Mouse (Mus musculus): ENCODE measurements around the gene Slc35e2. TPM values are rescaled to one million over a fixed set of nuclear protein-coding genes. Genes with fewer than 3 reads are reported as not detected.

The Slc35e2 gene
- 2.0 and 2.4 TPM in 2 replicates for polyA plus RNA-seq (2012; ENCODE audit: low replicate concordance)

DNA sequence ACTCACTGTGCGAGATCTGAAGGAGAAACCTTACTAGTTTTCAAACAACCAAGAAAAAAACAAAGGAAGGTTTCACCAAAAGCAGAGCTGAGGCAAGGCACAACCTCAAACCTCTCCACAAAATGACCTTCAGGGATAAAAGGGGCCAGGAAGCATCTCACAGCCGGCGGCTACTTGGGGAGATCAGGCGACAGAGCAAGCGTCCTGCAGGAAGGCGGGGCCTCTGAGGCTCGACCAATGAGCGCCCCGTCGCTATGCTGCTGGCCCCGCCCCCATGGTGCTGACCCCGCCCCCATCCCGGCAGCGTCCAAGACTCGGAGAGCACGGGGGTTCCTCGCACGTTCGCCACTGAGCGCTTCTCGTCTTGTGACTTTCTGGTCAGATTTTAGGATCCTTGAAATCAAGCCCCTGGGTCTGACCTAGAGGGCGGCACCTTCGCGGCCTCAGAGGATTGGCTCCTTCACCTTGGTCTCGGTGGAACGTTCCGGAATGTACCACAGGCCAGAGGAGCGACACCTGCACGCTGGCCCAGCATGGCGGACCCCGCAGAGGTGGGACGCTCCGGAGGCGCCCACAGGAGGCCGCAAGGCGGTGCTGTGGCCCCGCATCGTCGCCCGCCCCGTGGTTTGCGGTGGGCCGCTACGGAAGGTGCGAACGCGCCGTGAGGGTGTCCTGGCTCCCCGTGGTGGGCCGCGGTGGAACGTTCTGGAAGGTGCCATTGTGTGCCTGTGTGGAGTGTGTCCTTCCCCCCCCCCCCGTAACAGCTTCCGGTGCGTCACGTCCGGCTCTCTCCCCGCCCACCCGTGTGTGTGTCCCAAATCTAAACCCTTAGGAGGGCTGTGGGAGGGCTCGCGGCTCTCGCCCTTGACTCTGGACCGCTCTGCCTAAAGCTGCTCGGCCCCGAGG lies at the start of gene Slc35e2:
Slc35e2 (plus strand) TSS at position 326 of the 906 bp plus-strand sequence.

DNA sequence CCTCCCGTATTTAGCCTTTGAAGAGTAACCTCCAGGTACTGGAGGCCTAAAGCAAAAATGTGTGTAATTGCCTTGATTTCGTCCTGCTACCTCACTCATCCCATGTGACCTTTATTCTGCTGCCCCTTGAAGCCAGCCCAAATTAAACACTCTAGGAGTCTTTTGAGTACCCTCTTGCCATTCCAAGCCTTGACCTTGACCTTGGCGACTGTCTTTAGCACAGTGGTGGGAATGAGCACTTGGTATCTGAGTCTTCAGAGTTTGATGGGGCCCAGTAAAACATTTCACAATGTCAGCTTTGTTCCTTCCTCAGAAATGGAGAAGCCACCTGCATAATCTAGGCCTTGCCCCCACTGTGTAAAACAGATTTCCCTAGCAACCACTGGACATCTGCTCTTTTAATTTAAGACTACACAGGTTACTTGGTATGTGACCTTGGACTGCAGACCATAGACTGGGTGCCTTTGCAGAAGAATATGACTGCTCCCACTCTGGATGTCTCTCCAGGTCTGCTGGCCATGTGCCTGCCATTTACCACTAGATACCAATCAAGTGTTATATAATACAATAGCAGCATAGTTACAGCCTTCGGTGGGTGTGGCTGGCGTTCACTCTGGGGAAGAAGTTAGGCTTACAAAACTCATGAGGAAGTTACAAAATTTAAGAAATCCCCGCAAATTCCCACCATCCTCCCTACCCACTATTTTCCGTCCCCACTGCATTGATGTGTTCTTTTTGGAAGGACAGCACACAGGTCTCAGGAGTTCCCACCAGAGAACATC lies 39.4 kb upstream of the Slc35e2 start, which contains the start of gene Nadk:
Nadk (plus strand) TSS at position 718 of the 782 bp plus-strand sequence.

DNA sequence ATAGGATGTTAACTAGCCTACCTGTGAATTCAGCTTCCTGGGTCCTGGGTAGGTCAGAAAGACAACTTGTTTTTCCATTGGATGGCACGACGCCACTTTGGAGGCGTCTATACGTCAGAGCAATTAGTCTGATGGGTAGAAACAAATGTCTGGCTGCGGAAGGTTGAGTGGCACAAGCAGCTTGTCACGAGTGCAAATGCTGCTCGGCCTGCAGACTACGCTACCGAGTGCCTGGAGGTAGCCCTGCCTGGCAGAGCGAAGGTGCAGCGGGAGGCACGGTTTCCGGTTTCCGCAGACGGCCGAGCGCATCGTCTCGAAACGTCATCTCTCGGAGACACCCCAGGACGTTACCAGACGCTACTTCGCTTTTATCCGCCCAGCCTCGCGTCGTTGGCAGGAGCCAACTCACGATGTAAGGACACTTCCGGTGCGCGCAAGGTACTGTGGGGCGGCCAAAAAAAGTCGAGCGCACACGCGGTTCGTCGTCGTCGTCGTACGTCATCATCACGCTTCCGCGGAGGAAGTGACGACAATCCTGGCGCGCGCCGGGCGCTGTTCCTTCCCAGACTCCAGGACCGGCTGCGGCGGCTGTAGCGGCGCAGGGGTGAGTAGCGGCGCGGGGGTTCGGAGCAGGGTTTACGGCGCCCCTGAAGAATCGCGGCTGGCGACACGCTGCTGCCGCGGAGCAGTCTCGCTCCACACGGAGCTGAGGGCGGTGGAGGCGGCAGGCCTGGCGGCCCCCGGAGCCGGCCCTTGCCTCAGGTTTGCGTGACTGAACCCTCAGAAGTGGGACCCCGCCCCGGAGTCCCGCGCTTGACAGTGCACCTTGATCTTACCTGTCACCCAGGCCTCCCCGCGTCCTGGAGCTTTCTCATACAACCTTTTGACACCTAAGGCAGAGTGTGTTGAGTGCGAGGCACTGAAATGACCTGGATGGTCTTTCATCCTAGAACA lies 23.4 kb downstream of the Slc35e2 start, which contains the start of gene Cdk11b:
Cdk11b (plus strand) TSS at position 517 of the 954 bp plus-strand sequence.

GRCm38 (mm10) chr4:155645308-155645707 lies 44.1 kb downstream of the Slc35e2 start, which contains the start of gene Gm10563:
Gene Gm10563, minus strand, starts transcription at chr4:155645408.

DNA sequence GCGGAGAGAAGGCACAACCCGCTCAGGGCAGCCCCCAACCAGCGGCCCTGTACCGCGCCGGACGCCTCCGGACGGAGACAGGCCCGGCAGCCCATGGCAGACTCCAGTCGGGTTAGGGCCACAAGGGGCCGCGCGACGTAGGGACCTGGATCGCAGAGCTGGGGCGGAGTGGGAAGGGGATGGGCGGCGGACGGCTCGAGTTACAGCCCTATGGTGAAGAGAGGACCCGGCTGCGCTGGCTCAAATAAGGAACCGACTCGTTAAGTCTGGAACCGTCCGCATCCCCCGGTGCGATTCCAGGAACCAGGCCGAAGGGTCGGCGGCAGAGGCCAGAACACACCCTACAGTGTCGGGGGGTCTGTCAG lies 51.9 kb downstream of the Slc35e2 start, which contains the start of gene Mmp23:
Mmp23 (minus strand) TSS at position 299 of the 365 bp plus-strand sequence.

GRCm38 (mm10) chr4:155668689-155669597 lies 67.7 kb downstream of the Slc35e2 start, which contains the start of gene Mib2:
Gene Mib2, minus strand, starts transcription at chr4:155669198.

Other genes starting within 250 kb of the Slc35e2 start
- gene Prkcz, start 240.1 kb upstream of the Slc35e2 start, polyA plus RNA-seq (2012; ENCODE audit: low replicate concordance): 4.6 and 20.1 TPM in 2 replicates
- not detected in 2 replicates for gene Gabrd, start 203.3 kb upstream of the Slc35e2 start, polyA plus RNA-seq (2012; ENCODE audit: low replicate concordance)
- gene Cfap74, start 192.2 kb upstream of the Slc35e2 start, polyA plus RNA-seq (2012; ENCODE audit: low replicate concordance): 0.04 and 0.09 TPM in 2 replicates
- gene Tmem52, start 132.3 kb upstream of the Slc35e2 start, polyA plus RNA-seq (2012; ENCODE audit: low replicate concordance): not detected in 2 replicates
- gene Gnb1, start 110.1 kb upstream of the Slc35e2 start, polyA plus RNA-seq (2012; ENCODE audit: low replicate concordance): 34.3 and 52.5 TPM in 2 replicates
- gene Nadk, start 39.0 kb upstream of the Slc35e2 start, polyA plus RNA-seq (2012; ENCODE audit: low replicate concordance): 91.7 and 105 TPM in 2 replicates
- 86.9 and 98.8 TPM in 2 replicates for gene Cdk11b, start 23.4 kb downstream of the Slc35e2 start, polyA plus RNA-seq (2012; ENCODE audit: low replicate concordance)
- gene Gm10563, start 44.0 kb downstream of the Slc35e2 start, polyA plus RNA-seq (2012; ENCODE audit: low replicate concordance): not detected in 2 replicates
- gene Mmp23, start 52.0 kb downstream of the Slc35e2 start, polyA plus RNA-seq (2012; ENCODE audit: low replicate concordance): 1.5 and 2.2 TPM in 2 replicates
- gene Mib2, start 67.8 kb downstream of the Slc35e2 start, polyA plus RNA-seq (2012; ENCODE audit: low replicate concordance): 38.8 and 73.8 TPM in 2 replicates
- gene Fndc10, start 92.9 kb downstream of the Slc35e2 start, polyA plus RNA-seq (2012; ENCODE audit: low replicate concordance): 9.1 and 13.0 TPM in 2 replicates
- gene Ssu72, start 103.4 kb downstream of the Slc35e2 start, polyA plus RNA-seq (2012; ENCODE audit: low replicate concordance): 37.5 and 73.4 TPM in 2 replicates
- 0.86 and 1.6 TPM in 2 replicates for gene Tmem240, start 133.4 kb downstream of the Slc35e2 start, polyA plus RNA-seq (2012; ENCODE audit: low replicate concordance)
- 22.2 and 23.8 TPM in 2 replicates for gene Atad3a, start 159.7 kb downstream of the Slc35e2 start, polyA plus RNA-seq (2012; ENCODE audit: low replicate concordance)
- 0.28 and 1.3 TPM in 2 replicates for gene Vwa1, start 173.3 kb downstream of the Slc35e2 start, polyA plus RNA-seq (2012; ENCODE audit: low replicate concordance)
- gene Tmem88b, start 184.5 kb downstream of the Slc35e2 start, polyA plus RNA-seq (2012; ENCODE audit: low replicate concordance): 0.06 TPM in 1 of 2 replicates, not detected in the other
- 0.10 TPM in 1 of 2 replicates, not detected in the other for gene Ankrd65, start 189.0 kb downstream of the Slc35e2 start, polyA plus RNA-seq (2012; ENCODE audit: low replicate concordance)
- 6.3 and 19.8 TPM in 2 replicates for gene Mrpl20, start 201.5 kb downstream of the Slc35e2 start, polyA plus RNA-seq (2012; ENCODE audit: low replicate concordance)
- 56.5 and 59.9 TPM in 2 replicates for gene Ccnl2, start 211.1 kb downstream of the Slc35e2 start, polyA plus RNA-seq (2012; ENCODE audit: low replicate concordance)
- 177 and 209 TPM in 2 replicates for gene Aurkaip1, start 229.9 kb downstream of the Slc35e2 start, polyA plus RNA-seq (2012; ENCODE audit: low replicate concordance)
- gene Mxra8, start 238.3 kb downstream of the Slc35e2 start, polyA plus RNA-seq (2012; ENCODE audit: low replicate concordance): 2.6 and 5.3 TPM in 2 replicates
- 89.3 and 201 TPM in 2 replicates for gene Dvl1, start 246.0 kb downstream of the Slc35e2 start, polyA plus RNA-seq (2012; ENCODE audit: low replicate concordance)